Mouse (Mus musculus) NIH3T3 (cell line): ENCODE measurements around the gene Chst11.
A peak's percentile ranks its signal among the peaks of the same experiment; 100 is the strongest.
"Not testable (repeated sequence)": the region's sequence is repeated elsewhere in the genome, so short reads cannot be mapped to it uniquely, and the experiment has no call there.

Experiments used
- DNase-seq: peaks from one replicate; pipeline ENCODE4 v3.0.0-alpha.2; 2012; ENCODE audit warnings: low read depth

Chst11 gene

DNA sequence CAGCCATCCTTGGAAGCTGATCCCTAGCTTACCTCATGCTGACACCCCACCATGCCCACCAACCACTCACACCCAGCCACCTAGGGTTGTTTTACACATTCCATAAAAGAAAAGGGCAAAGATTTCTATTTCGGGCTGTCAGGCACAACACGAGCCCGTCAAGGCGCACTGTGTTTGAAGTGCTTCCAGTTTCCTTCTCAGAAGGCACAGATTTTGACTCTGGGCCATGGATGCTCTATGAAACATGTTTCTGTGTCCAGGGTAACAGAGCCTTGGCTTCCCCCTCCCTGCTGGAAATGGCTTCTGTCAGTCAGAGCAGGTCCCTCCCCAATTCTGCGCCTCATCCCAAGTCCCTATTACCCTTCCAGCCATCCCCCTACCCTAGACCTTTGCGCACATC lies 125.7 kb downstream of the Chst11 start:
- DNase-seq: no peak

DNA sequence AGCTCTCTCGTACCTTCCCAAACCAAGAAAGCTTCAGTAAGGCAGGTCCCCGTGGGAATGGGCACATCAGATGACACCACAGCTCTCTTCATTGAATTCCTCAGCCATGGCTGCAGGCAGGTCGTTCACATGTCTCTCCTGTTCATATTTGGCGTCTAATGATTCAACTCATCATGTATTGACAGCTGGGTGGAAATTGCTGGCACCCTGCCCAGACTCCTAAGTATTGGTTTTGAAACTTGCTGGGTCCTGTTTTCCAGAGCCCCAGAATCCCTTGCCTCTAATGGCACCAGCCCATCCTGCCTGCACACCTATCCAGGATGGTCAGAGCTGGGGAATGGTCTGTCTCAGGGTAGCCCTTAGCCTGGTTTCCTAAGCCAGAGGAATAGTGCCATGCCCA lies 127.0 kb downstream of the Chst11 start:
- peak; percentile 44 for DNase-seq

DNA sequence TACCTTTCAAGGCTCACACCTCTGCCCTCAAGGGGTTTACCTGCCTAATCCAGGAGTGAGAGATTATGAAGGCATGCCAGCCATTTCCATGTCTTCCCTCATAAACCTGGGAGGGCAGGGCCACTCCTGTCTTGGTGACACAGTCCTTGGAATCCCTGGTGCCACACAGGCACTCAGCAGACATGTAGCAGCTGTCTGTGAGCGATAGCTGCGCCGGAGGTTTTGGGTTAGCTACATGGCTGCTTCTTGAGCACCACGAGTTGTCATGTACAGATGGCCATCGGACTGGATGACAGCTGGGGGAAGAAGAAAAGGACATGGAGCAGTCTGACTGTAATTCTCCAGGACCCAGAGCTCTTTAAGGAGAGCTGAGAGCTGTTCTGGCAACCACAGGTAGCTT lies 129.3 kb downstream of the Chst11 start:
- no peak for DNase-seq

DNA sequence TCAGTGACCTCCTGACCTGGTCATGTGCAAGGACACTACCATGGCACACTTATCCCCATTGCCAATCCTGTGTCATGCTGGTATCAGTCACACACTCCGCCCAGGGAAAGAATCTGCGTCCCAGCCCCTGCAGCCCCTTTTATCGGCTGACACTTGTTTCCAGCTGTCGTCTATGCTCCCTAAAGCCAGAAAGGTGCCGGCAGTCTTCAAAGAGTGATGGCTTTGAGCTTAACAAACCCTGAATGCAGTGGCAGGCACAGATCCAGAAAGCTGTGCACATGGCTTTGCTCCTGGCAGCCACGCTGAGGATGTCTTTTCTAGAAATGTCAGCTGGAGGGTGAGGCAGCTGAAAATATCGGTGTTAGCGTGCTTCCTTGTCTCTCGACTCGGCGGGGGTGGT lies 131.6 kb downstream of the Chst11 start:
- no peak for DNase-seq

DNA sequence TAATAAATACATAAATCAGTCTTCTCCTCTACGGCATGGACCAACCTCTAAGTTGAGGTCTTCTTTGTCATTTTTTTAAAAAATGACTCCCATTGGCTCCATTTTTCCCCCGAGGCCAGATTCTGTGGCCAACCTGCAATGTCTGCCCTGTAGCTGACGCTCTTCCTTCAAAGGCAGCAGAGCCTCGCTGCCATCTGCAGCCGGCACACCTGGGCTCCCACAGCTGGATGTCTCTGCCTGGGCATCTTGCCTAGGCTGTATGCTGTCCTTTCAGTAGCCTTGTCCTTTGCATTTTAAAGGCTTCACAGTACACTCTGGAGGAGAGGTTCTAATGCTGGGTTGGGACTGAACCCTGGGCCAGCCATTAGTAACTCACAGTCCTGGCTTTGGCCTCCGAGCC lies 132.6 kb downstream of the Chst11 start:
- no peak for DNase-seq

DNA sequence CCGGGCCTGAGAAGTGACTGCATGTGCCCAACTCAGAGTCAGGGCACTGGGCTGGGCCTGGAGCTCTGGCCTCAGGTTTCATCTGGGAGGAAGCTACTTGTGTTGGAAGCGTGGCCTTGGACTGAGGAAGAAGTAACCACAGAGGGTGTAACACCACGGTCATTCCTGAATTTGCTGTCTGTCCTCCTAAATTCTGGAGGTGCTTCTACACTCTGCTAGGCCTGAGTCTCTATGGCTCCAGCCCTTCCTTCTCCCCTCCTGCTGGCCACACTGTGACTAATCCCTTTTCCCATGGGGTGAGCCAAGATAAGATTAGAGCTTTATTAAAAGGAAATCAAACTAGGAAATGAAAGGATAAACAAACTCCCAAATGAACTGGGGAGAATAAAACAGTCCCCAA lies 133.3 kb downstream of the Chst11 start:
- peak; percentile 64 for DNase-seq

DNA sequence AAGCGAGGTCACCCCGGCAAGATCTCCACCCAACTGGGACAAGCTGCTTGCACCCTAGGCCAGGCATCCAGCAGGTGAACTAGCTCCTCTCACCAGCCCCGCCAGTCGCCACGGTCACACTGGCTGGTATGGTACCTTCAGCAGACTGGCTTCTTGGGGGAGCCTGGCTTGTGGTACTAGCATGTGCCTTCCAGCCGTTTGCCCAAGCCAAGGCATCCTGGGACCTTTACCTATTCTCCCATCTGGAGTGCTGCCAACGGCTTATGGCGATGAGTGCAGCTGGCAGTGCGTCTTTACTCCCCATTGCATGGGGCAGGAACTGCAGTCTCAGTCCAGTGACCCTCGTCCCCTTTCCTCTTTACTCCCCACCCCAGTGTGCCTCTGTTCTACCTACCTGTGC lies 133.7 kb downstream of the Chst11 start:
- DNase-seq: no peak

DNA sequence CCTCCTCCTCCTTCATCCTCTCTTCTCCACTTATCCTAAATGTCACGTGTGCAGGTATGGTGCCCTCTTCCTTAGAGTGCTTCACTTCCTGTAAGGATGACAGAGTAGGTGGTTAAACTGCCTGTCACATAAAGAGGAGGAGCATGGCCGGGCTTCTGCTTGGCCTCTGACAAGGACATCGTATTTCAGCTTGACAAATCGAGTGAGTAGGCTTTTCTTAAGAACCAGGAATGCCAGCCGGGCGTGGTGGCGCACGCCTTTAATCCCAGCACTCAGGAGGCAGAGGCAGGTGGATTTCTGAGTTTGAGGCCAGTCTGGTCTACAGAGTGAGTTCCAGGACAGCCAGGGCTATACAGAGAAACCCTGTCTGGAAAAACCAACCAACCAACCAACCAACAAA lies 134.2 kb downstream of the Chst11 start:
- not testable (repeated sequence) for DNase-seq

DNA sequence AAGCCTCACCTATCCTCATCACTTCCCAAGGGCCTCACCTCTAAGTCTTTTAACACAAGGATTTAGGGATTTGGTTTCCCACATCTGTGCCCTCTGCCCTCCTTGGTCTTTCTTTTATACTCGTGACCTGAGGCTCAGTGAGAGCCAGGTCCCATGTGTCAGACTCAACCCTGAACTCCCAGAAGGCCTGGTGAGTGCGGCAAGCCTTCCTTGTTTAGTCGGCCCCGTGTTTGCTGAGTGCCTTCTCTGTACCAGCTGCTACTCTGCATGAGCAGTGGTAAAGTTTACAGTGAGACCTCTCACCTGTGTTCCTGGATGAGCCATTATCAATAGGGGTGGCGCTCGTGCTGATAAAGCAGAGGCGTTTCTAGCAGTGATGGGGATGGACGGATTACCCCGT lies 134.6 kb downstream of the Chst11 start:
- no peak for DNase-seq

DNA sequence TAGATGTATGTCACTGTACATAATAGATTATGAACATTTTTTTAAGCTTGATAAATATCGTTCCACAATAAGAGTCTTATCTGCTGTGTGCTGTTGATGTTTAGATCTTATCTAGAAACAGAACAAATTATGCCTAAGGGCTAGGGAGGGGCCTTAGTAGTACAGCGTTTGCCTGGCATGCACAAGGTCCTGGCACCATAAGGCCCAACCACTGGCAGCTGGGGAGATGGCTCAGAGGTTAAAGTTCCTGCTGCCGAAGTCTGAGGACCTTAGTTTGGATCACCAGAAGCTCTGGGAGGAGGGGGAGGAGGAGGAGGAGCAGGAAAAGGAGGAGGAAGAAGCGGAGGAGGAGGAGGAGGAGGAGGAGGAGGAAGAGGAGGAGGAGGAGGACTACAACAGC lies 135.6 kb downstream of the Chst11 start:
- no peak for DNase-seq

DNA sequence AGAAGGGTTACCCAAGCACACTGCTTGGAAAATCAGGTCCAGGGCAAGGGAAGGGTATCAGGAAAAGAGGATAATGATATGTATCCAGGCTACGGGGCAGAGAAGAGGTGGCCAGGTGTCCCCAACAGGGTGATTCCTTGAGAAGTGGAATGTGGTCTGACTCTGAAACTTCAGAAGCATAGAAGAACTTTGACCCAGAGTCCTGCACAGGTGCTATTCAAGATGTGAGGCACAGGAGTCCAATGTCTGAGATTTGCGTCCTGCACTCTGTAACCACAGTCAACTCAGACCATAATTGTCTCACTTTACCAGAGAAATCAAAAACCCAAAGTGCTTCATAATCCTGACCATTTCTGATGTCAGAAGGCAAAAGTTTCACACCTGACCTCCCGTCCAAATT lies 139.3 kb downstream of the Chst11 start:
- DNase-seq: no peak

DNA sequence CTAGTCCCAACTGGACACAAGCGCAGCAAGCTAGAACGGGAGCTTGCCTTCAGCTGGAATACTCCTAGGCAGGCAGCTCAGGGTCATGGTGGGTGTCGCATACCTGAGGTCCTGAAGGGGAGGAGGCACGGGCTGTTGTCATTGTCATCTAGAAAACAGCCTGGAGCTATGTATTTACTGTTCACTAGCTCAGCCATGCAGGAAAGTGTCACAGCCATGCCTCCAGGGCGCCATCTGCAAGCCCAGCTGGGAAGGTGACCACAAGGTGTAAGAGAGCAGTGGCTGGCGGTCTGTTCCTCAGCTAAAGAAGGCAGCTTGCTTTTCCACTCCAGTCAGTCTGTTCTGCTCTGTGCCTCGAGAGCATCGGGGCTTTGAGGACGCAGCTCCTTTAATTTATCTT lies 141.1 kb downstream of the Chst11 start:
- DNase-seq: no peak

DNA sequence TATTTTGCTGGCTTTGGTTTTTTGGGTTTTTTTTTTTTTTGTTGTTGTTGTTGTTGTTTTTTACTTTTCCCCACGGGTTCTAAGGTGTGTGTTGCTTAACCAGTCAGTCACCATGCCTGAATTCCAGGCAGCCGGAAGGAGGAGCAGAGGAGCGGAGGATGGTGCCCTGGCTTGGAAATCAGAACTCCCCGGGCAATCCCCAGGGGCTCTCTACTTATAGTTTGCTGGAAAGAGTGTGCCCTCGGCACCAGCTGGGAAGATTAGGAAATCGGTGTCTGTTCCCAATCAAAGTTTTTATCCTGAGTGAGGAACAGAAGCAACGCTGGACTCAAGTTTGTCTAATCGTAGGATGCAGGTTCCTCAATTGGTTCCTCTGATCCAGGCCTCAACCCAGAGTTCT lies 143.1 kb downstream of the Chst11 start:
- peak; percentile 67 for DNase-seq

DNA sequence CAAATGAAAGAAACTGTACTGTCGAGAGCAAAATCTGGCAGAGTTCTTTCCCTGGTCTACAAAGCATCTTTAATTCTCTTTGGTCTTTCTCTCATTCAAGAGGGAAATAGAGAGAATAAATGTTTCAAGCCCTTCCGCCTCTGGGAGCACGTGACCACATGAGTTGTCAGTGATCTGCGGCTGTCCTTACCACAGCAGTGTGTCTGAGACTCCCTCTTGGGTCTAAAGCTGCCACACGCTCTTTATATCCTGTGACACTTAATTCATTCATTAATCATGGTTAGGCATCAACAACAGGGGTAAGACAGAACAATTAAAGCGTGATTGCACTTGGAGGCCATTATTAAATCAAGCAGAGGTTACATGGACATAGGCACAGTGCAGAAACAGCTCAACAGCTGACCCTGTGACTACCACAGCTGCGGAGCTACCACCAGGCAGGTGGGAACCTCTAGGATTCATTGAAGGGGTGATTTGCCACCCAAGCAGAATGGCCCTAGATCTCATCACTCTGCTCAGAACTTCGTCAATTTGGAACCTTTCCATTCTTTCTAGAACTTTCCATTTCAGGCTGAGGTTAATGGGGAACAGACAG lies 144.4 kb downstream of the Chst11 start:
- no peak for DNase-seq

DNA sequence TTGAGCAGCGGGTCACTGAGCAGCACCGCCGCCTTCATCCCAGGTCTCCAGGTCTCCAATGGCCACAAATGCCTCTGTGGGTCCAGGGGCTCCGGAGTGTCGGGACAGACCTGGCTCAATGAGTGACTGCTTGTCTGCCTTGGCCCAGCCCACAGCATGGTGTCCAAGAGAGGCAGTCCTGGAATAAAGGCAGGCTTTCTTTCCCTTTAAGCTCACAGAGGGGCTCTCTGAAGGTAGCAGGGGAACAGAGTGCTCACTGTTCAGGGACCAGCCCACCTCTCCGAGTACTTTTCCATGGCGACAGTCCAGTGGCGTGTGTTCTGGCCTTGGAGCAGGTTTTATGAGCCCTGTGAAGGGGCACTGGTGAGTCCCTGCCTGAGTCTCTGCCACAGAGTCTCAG lies 145.3 kb downstream of the Chst11 start:
- no peak for DNase-seq

DNA sequence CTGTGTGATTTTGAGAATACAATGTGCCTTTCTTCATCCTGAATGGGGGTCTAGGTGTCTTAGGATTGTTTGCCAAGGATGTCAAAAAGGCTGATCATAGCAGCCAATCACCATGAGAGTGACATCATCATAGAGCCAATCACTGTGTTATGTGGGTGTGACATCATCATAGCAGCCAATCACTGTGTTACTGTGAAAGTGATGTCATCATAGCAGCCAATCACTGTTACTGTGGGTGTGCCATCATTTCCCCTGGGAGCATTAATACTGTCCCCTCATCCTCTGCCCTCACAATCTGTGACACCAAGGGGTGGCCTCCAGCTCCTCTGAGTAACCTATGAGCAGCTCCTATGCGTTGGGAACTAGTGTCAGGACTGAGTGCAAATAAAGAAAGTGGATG lies 146.6 kb downstream of the Chst11 start:
- DNase-seq: no peak

DNA sequence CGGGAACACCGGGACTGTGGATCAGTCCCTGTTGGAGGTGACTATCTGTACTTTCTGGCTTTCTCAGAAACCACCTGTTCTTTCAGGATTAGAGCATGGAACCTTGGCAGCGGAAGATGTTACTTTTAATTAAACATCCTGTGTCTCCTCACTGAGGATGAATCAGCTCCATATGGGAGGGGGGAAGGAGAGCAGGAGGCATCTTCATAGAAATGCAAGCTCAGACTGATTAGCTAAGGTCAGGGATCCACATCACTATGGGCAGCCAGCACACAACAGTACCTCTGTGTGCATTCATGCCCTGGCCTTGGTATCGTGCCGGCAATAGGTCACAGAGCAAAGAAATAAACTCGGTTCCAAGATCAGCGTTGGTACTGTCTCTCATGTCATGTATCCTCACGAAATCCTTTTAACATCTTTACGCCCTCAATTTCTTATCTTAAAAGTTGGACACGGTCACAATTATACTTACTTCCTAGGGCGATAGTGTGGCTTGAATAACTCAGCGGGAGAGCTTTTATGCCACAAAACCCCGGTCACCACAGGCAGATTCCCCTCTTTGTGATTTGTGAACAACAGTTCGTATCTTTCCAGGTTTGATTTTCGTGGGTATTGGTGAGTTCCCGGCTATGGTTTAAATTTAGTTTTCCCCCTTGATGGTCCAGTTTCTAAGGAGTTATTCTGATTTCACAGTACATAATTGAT lies 148.7 kb downstream of the Chst11 start:
- no peak for DNase-seq

DNA sequence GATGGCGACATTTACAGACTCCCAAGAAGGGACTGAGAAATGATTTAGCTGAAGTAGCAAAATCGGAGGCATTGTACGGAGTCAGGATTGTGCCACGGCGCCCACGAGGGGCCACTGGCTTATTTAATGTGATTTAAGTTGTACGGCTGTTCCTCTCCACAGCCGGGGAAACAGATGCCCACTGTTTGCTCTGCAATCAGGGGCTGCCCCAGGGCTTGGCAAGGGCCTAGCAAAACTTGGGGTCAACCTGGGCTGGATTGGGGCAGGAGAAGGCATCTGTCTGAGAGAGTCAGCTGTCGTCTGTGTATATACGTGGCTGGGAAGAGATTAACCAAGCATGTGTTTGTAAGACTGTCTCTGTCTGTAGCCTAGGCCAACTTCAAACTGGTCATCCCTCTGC lies 149.6 kb downstream of the Chst11 start:
- no peak for DNase-seq

DNA sequence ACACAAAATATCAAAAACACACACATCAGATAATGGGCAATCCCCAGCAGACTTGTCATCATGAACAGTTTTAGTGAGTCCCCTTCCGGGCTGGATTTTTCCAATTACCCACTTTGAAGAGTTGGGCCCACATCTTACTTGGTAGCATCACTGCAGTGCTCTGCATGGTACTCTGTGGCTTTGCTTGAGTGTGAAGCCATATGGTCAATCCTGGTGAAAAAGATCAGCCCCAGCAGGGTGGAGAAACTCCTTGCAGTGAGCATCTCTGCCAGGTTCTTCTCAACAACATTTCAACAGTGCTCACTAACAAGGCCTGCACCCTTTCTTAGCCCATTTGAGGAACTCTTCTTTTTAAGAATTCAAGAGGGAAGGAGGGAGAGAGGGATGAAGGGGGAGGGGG lies 150.7 kb downstream of the Chst11 start:
- DNase-seq: no peak

DNA sequence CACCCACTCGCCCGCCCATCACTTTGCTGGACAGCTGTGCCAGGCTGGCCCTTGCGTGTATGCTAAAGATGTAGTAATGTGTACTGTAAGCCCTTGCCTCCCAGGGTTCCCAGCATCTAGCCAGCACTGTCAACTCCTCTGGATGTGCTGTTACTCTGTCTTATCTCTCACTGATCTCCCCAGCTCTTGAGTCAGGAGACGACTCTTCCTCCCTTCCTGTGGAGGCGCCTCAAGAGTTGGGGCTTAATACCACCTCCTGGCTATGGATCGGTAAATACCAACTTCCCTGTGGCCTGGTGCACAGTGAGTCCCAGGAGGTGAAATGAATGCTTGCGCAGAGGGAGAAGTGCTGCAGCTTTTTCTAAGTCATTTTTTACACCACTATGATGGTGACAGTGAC lies 151.8 kb downstream of the Chst11 start:
- no peak for DNase-seq

DNA sequence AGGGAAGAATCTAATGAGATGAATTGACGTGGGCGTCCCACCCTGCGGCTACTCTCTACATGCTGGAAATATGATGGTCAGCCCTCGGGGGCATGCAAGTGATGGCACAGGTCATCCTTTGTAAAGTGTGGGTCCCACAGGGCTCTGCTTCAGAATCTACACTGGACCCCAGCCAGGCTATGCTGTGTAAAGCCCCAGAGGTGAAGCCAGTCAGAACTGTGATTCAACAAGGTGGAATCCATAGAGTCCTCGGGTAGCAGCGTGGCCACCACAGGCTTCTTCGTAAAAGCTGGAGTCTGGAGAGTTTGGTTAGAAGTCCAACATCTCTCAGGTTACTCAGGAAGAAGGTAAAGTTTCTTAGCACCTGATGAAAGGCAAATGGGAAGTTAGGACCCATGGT lies 154.0 kb downstream of the Chst11 start:
- peak; percentile 76 for DNase-seq

DNA sequence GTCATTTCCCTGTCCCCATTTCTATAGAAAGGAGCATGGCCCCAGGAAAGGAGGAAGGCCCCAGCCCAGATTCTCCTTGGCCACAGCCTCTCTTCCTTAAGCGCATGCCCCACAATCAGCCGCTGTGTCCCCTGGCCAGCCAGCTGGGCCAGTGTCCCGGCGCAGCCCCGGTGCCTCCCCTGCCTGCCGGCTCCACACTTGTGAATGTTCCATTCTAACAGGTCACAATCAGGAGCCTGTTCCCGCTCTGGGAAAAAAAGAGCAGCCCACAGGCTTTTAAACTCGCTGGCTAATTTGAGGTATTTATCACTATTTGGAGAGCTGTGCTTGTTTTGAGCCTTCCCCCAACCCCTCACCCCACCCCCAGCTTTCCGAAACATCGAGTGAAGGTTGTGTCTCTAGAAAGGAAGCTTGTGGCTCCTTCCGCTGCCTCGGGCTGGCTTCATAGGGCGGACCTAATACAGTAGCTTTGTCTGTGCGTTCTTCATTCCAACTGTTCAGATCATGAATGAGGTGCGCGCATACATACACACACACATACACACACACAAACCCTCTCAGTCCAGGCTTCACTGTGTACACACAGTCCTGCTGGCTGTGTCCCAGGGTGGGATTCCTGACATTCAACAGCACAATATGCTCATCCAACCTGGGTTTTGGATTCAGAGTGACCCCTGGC lies 155.1 kb downstream of the Chst11 start:
- no peak for DNase-seq

DNA sequence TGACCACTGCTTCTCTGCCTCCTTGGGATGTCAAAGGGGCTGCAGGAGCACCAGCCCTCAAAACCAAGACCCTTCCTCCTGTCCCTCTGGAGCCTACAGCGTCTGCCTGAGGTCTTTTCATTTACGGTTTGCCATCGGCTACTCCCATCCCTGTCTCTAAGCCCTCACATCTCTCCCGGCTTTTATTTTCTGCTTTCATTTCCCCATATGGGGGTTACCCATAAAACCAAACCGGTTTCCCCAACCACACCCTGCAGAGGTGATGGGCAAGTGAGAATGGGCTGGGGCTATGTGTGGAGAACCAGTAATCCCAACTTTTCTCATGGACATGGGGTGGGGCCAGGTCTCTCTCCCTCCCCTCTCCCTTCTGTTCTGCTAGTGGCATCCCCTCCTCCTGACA lies 156.1 kb downstream of the Chst11 start:
- no peak for DNase-seq

DNA sequence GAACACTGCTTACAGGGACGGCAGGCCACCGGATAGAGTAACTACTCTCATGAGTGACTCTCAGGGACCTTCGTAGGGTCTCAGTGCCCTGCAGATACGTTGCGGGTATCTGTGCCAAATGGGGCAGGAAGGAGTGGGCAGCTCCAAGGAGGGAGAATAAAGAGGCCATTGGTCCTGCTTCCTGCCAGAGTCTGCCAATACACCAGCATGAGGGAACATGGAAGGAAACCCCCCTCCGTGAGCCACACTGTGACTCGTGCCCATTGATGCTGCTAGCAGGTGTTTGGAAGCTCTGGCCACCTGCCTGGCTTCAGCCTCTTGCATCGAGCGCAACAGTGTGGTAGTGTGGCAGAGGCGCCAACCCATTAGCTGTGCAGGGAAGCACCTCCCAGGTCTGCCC lies 157.8 kb downstream of the Chst11 start:
- peak; percentile 15 for DNase-seq
